Mouse (Mus musculus): ENCODE measurements around the gene Ip6k2.
A peak's percentile ranks its signal among the peaks of the same experiment; 100 is the strongest.

Ip6k2 gene

GRCm38 (mm10) chr9:108782836-108783547, 604 bp upstream of the Ip6k2 start:
- no peak for DNase-seq (ENCODE audit: low spot score in 2 of 2)

- no peak for DNase-seq (ENCODE audit: low spot score in 2 of 2)
These were observed 1.8 kb downstream of the Ip6k2 start for GRCm38 (mm10) chr9:108785416-108785815.

GRCm38 (mm10) chr9:108786494-108786893, 2.9 kb downstream of the Ip6k2 start:
- DNase-seq (ENCODE audit: low spot score in 2 of 2): no peak

- no peak for DNase-seq (ENCODE audit: low spot score in 2 of 2)
These were observed 3.5 kb downstream of the Ip6k2 start for GRCm38 (mm10) chr9:108787080-108787479.

DNA sequence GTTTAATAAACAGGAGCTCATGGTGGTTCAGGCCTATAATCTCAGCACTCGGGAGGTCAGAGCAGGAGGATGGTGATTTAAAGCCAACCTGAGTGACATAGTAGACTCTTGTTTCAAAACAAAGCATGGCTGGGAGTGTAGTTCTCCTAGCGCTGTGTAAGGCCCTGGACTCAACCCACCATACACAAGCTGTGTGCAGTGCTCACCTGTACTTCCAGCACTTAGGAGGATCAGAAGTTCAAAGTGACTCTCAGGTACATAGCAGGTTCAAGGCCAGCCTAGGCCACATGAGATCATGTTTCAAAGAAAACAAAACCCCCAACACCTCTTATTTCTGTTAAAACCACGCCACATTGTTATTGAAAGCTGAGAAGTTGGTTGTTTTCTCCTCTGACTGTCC, 5.1 kb downstream of the Ip6k2 start:
- no peak for DNase-seq (ENCODE audit: low spot score in 2 of 2)

GRCm38 (mm10) chr9:108792307-108792706, 8.7 kb downstream of the Ip6k2 start:
- no peak for DNase-seq (ENCODE audit: low spot score in 2 of 2)

DNA sequence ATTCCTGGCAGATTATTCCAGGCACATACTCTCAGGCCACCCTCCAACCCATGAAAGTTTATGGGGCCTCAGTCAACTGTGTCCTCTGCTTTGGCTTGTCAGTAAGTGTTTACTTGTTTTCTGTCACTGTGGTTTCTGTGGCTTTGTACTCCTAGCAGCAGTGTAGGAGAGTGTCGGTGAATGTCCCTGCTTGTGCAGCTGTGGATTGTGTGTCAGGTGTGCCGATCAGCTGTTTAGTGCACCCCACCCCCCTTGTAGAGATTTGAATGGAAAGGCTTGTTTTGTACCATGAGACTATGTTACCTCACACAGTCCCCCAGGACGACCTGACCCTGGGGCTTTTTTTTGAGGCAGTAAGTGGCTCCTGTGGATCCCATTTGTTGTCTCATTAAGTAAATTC, 9.1 kb downstream of the Ip6k2 start:
- no peak for DNase-seq (ENCODE audit: low spot score in 2 of 2)

DNA sequence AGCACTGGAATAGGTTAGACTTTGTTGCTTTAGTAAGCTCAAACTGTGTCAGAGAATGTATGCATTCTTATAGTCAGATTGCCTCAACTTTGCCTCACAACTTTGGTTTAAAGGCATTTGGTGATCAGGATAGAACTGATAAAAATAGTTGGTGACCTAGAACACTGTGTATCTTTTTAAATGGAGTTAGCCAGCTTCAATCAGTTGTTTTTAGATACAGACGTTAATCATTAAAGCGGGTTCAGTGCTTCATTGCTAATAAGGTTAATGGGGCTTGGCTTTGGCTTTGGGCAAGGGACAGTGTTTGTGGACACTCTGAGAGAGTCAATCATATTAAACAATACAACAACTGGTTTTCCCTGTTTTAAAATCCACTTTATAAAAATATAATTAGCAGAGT, 11.7 kb downstream of the Ip6k2 start:
- DNase-seq (ENCODE audit: low spot score in 2 of 2): no peak

- DNase-seq (ENCODE audit: low spot score in 2 of 2): no peak
These were observed 12.2 kb downstream of the Ip6k2 start for GRCm38 (mm10) chr9:108795762-108796161.

GRCm38 (mm10) chr9:108796351-108796981, 12.9 kb downstream of the Ip6k2 start:
- DNase-seq (ENCODE audit: low spot score in 2 of 2): no peak

- no peak for DNase-seq (ENCODE audit: low spot score in 2 of 2)
These were observed 13.9 kb downstream of the Ip6k2 start for GRCm38 (mm10) chr9:108797477-108797876.

- no peak for DNase-seq (ENCODE audit: low spot score in 2 of 2)
These were observed 15.0 kb downstream of the Ip6k2 start for GRCm38 (mm10) chr9:108798508-108799075.

DNA sequence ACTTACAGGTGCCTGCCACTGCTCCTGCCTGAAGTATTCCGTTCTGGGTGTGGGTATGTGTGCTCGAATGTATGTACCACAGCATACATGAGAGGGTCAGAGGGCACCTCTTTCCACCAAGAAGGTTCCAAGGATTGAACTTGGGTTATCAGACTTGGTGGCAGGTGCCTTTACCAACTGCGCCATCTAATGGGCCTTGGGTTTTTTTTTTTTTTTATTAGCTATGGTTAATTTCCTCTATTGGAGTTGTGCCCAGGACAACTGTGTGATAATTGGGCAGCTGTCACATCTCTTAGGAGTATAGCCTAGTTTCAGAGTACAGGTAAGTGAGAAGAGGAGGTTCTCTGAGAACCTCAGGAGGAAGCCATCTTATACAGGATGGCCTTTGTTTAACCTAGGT, 16.0 kb downstream of the Ip6k2 start:
- DNase-seq (ENCODE audit: low spot score in 2 of 2): no peak

DNA sequence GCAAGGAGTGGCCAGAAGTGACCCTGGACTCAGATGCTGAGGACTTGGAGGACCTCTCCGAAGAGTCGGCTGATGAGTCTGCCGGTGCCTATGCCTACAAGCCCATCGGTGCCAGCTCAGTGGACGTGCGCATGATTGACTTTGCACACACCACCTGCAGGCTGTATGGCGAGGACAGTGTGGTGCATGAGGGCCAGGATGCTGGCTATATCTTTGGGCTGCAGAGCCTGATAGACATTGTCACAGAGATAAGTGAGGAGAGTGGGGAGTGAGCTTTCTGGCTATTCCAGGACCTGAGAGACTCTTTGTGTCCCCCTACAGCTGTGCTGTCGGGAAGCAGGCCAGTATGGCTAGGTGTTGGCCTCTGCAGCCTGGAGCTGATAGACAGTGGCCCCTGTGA, 22.2 kb downstream of the Ip6k2 start:
- DNase-seq (ENCODE audit: low spot score in 2 of 2): no peak

GRCm38 (mm10) chr9:108806379-108806778, 22.8 kb downstream of the Ip6k2 start:
- no peak for DNase-seq (ENCODE audit: low spot score in 2 of 2)

DNA sequence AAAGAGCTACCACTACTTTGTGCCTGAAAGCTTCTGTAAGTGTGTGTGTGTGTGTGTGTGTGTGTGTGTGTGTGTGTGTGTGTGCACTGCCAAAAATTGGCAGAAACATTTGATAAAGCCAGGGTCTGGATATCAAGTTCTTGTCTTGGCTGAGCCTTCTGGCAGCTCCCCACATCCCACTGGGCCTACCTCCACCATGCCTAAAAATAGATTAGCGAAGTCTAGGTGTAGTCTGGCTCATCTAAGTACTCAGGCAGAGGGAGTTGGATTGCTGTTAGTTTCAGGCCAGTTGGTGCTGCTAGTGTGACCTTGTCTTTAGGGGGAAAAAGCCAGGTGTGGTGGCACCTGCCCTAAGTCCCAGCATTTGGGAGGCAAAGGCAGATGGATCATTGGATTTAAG, 23.2 kb downstream of the Ip6k2 start:
- no peak for DNase-seq (ENCODE audit: low spot score in 2 of 2)

DNA sequence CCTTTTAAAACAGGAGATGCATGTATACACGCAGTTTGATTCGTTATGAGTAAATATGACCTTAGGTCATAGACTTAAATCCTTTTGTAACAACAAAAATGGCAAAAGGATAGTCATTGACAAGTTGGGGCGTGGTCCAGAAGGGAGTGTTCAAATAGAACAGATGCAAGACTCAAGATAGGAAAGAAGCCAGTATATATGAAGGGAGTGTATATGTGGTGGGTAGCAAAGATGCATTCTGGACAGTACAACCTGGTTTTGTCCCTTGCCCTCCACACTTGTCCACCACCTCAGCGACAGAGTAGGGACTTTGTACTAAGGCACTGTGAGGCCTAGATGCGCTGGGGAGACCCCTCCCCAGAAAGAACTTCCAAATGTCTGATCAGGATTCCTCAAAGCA, 24.1 kb downstream of the Ip6k2 start:
- DNase-seq (ENCODE audit: low spot score in 2 of 2): no peak

DNA sequence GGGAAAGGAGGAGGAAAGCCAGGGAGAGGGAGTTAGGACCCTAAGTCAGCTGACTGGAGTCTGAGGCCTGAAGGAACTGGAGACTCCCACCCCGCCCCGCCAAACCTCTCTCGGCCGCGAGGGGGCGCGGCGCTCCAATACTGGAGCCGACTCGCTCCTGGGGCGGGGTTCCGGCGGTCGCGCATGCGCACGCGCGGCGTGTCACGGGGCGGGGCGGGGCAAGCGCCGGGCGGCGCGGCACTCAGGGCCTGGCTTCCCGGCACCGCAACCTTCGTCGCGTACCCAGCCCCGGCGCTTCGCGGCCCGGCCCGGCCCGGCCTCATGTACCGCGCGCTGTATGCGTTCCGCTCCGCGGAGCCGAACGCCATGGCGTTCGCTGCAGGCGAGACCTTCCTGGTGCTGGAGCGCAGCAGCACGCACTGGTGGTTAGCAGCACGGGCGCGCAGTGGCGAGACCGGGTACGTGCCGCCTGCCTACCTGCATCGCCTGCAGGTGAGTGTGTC, 24.6 kb downstream of the Ip6k2 start, which contains the start of gene Nckipsd:
Gene Nckipsd, plus strand, starts transcription at position 206 of the 503 bp plus-strand sequence.
- DNase-seq (ENCODE audit: low spot score in 2 of 2): peak; percentile 88 to 93

DNA sequence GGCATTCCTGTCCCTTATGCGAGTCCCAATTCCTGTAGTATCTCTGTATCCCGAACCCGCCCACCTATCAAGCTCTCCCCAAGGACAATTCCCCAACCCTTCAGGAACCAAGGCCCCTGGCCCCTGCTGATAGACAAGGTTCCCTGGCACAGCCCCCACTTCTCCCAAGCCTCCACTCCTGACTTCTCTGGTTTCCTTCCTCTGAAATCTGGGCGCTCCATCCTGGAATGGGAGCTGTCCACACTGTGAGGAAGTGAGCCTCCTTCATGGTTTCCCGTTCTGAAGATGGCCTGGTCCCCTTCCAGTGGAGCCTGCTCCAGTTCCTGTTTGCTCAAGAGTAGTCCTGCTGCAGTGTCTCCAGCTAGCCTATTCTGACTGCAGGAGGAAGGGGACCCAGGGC, 25.6 kb downstream of the Ip6k2 start:
- no peak for DNase-seq (ENCODE audit: low spot score in 2 of 2)

- no peak for DNase-seq (ENCODE audit: low spot score in 2 of 2)
These were observed 26.1 kb downstream of the Ip6k2 start for GRCm38 (mm10) chr9:108809723-108810122.

DNA sequence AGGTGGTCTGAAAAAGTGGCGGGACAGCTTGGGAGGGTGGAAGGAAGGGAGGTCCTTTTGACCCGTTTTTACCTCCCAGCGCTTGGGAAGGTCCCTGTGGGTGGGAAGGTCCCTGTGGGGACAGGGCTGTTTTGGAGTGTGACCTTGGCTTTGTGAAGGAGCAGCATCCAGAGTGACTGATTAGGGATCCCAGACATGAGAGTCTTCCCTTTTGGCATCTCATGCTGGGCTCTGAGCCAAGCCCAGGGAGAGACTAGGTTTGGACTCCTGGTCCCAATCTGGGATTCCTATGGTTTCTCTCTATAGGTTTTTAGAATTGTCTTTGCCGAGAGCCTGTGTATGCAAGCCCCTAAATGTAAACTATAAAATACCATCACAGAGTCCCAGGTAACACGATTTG, 26.9 kb downstream of the Ip6k2 start:
- DNase-seq (ENCODE audit: low spot score in 2 of 2): no peak

DNA sequence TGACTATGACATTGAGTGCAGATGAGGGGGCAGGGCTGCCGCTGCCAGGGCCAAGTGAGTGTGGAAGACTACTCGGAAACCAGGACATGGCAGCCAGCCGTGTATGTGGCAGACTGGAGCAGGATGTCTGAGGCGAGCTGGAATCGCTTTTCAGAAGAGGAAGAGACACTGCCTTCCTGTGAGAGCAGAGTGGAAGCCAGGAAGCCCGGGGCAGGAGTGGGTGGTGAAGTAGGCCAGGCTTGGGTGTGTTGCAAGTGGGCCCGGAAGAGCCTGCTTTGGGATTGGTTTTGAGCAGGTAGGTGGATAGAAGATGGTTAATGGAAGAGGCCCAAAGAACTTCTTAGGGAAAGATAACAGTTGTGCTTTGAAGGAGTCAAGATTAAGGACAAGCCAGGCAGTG, 32.0 kb downstream of the Ip6k2 start:
- no peak for DNase-seq (ENCODE audit: low spot score in 2 of 2)

GRCm38 (mm10) chr9:108819495-108819894, 35.9 kb downstream of the Ip6k2 start:
- DNase-seq (ENCODE audit: low spot score in 2 of 2): no peak
